Mouse (Mus musculus) adrenal gland, postnatal 36 days (tissue): ENCODE measurements around the gene Stk4. TPM values are rescaled to one million over a fixed set of nuclear protein-coding genes. Genes with fewer than 3 reads are reported as not detected.

Source experiments
- DNase-seq, 2 experiments: peaks; one replicate each; pipeline ENCODE4 v3.0.0; 2021; ENCODE audit warnings: mixed read lengths in 1 of 2
- total RNA-seq, 2 experiments: library from RNA; stranded (reverse); gene quantifications; 2 replicates each; pipeline ENCODE4 v1.2.3; 2021

Stk4 gene
- total RNA-seq, 2 experiments from 2014 or later: 27.5 to 32.4 TPM

DNA sequence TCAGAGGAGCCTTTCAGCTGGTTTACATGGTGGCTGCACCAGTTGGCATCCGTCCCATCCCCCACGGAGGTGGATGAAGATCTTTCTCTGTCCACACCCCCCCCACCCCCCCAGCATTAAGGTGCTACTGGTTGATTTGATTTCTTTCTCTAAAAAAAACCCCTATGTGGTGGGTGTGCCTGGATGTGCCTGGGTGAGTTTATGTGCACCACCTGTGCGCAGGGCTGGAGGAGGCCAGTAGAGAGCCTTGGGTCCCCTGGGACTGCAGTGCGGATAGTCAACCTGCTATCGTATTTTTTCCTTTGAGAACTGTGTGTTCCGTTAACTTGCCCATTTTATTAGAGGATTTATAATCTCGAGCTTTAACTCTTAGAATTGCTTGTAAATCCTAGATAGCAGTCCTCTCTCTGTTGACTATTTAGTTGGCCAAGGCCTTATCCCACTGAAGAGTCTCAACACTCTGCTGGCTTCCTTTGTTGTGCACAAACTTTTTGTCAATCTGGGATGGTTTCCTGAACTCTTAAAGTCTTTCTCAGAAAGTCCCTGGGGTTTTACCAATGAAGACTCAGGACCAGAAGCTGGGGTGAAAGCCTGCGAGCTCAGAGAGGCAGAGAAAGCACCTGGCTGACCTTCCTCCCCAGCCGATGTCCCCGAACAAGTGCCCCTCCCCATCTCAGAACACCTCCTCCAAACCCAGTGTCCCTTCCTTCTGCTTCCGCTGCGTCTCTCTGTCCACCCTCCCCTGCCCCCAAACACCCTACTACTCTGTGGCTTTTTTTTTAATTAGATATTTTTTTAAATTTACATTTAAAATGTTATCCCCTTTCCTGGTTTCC lies 58.7 kb downstream of the Stk4 start:
- no peak for DNase-seq

DNA sequence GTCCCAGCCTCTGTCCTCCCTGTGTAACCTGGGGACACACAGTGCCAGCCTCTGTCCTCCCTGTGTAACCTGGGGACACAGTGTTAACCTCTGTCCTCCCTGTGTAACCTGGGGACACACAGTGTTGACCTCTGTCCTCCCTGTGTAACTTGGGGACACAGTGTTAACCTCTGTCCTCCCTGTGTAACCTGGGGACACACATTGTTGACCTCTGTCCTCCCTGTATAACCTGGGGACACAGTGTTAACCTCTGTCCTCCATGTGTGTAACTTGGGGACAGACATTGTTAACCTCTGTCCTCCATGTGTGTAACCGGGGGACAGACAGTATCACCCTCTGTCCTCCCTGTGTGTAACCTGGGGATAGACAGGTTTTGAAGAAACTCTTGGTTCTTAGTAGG lies 61.5 kb downstream of the Stk4 start:
- DNase-seq: no peak

DNA sequence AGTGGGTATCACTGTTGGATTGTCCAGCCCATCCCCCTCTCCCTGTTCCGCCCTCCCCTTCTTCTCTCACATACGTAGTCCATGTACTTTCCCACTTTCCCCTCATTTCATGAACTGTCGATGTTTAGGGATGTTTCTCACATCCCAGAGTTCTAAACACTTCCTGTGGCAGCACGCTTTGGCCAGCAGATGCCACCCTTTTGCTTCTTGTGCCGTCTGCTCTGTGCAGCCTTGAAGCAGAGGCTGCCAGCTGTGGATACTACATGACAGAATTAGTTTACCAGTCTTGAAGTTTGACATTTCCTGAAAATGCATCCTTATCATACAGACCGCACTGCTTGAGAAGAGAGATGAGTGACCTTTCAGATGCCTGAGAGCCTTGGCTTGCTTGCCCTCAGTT lies 64.4 kb downstream of the Stk4 start:
- peak; percentile 60 to 70 for DNase-seq

DNA sequence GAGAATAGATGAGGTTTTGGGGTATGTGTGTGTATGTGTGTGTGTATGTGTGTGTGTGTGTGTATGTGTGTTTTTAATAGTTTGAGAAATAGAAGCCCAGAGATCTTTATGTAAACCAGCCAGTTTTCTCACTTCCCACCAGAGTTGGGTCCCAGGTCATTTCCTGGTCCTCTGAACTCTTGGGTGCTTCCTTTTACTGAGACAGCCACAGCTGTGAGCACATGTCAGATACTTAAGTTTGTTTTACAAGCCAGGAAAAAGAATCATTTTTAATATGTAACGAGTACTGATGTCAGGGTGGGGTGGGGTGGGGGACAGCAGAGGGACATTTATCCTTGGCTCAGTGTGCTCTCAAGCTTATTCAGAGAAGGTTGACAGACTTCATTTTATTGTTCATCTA lies 65.2 kb downstream of the Stk4 start:
- no peak for DNase-seq

DNA sequence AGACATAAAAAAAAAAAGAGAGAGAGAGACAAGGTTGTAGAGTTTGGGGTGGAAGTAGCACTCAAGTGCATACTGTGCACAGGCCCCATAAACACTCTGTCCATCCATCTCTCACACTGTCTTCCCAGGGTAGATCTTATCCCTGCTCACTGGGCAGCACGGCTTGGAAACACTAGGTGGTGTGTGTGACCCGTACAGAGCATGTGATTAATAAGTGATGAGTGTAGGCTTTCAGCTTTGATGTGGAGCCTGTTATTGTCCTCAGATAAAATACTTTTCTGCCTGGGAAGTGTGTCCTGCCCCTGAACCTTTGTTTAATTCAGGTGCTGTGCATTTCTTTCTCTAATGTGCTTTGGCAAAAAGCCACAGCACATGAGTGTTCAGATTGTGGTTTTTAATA lies 66.3 kb downstream of the Stk4 start:
- DNase-seq: peak; percentile 31 to 35

DNA sequence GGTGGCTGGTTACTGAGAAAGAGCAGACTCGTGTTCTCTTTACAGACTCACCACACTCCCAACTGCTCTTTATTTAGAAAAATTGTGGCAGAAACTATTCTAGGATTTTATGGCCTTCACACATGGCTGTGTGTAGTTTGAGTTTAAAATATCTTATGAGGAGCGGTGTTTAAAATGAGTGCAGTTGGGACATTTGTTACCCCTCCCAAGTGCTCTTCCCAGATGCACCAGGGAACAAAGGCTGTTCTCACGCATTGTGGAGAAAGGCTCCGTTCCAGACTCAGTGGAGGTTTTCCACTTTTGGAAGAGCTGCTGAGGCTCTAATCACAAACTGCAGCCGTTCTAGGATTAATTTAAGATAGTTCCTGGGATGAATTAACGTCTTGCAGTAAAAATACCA lies 67.6 kb downstream of the Stk4 start:
- DNase-seq: no peak

DNA sequence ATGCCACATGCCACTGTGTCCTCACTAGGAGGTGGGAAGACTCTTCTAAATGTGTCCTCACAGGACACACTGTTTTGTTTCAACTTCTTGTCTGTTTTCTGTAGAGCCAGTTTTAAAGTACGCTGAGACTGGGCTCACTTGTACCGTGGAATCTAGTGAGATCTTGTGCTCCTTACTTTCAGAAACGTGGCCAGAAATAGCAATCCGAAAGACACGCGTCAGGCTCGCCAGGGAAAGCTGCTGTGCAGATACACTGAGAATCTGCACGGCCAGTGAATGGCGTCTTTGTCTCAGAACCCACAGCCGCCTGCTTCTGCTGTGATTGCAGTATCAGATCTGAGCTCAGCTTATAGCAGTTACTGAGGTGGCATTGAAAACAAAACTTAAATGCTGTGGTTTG lies 71.9 kb downstream of the Stk4 start:
- DNase-seq: peak; percentile 27 to 48

DNA sequence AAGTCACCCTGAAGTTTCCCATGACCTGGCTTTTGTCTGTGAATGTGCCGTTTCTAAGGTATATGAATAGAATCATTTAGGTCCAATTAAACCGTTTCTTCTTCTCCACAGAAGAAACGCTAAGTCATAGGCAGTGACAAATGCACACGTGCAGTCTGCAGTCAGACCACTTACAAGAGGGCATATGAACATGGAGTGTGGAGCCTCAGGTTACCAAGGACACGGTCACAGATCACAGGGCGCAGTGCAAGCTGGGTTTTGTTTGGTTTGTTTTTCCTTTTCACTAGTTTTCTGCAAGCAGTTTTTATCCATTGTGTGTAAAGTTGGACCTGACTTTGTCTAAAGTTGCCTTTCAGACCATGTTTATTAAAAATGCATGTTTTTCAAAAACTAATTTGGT lies 73.9 kb downstream of the Stk4 start:
- peak; percentile 32 to 37 for DNase-seq

DNA sequence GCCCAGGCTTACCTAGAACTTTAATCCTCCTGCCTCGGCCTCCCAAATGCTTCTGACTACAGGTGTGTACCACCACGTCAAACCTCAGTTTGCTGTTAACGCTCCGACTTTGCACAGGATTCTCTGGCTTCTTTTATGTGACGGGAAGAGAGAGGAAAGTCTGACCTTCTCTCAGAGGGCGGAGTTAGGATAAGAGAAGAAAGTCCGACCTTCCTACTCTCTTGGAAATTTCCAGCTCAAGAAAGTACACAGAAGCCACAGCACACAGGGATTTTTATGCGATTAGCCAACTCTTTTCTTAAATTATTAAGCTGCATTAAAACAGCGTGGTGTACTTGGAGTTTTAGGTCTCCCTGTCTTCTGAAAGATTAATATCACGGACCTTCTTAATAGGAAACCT lies 74.4 kb downstream of the Stk4 start:
- peak in 1 of 2 experiments; percentile 41 for DNase-seq

DNA sequence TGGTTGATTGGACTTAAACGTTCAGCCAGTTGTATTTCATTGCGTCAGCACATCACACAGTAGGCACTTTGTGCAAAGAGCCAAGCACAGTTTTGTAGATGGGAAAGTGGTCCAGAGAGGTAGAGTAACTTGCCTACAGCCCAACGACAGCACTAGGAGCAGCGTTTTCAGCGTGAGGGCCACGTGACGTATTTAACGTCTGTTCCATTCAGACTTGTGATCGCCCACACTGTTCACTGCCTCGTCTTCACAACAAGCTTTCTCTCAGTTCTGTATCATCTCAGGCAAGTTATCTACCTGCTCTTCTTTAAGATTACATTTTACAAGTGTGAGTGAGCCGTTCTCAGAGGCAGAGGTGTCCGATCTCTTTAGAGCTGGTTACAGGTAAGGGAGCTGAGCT lies 76.4 kb downstream of the Stk4 start:
- DNase-seq: no peak

DNA sequence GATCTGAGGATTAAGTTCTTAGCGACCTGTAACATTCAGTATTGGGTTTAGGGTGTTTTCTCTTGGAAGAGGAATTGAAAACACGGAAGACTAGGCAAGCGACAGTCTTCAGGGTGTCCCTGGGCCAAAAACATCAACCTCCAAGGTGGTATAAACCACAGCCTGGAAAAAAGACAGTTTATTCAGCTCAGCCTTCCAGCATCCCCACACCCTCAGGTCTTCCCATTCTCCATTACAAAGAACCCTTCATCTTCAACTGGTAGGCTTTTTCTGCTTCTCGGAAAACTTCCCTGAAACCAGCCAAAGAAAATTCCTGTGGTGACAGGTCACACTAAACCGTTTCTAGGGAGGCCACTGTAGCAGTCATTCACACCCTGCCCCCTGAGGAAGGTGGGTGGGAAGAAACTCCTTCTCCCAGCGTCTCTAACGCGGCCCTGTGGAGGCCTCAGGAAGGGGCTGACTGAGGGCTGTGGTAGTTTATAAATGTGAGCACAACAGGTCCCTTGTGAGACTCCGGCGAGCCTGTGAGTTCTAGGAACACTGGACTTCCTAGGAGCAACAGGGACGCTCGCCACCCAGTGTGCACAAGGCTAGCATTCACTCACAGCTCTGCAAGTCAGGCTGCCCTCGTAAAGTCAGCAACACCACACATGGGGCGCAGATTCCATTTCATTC lies 80.1 kb downstream of the Stk4 start:
- DNase-seq: no peak

DNA sequence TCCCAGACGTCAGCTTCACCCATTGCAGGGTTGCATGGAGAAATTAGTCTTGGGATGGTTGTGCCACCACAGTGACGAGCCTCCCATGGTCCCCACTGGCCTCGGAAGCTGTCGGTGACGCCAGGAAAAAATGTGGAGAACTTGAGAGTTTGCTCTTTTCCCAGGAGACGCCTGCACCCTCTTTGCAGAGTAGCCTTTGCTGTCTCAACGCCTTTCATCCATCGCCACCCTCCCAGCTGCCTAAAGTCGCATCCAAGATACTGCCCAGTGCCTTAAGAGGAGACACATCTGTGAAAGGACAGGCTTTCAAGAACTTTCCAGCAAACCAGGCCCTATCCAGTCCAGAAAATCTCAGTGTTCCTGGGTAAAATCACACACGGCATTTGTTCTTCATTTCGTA lies 82.2 kb downstream of the Stk4 start:
- no peak for DNase-seq

DNA sequence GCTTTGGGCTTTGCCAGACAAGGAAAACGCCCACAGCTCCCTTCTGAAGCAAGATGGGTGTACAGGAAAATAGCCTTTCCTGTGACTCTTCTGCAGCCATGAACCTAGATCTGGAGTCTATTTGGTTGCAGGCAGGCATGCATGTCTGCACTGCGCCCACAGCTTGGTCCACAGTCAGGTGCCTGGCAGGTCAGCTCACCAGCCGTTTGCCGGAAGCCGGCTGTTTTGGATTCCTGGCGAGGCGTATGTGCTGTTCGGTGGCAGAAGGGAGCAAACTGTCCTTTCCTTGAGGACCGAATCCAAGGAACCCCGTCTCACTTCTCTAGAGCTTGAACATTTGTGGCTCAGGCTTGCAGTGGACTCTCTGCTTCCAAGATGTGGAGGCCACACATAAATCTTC lies 83.9 kb downstream of the Stk4 start:
- no peak for DNase-seq

DNA sequence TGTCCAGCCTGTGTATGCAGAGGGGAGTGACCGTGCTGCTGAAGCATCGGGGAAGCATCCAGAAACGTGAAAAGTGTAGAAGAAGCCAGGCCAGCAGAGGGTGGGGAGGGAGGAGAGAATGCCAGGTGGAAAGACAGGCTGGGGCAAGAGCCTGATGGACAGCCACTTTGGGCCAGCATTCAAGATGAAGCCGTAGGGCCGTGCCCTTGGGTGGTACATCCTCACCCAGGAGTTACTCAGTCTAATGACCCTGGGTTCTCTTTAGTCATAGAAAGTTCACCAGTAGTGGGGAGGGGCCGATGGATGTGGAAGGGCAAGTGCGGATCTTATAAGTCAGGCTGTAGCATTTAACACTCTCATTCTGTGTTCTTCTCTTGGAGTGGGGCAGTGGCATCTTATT lies 86.0 kb downstream of the Stk4 start:
- peak; percentile 44 to 53 for DNase-seq

DNA sequence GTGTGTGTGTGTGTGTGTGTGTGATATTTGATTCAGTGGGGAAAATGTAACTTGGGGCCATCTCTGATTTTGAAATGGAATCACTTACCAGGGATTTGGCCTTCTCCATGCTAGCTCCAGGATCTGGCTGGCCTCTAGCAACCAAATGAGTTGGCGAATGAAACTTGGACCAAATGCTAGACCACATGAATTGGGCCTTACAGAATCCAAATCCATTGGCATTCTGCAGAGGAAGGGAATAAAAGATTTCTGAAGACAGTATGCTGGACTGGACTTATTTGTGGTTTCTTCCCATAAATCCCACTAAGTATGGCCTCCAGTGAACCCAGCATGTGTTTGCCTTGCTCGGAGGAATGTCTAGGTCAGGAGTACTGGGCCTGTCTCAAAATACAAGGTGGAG lies 88.7 kb downstream of the Stk4 start:
- DNase-seq: no peak

DNA sequence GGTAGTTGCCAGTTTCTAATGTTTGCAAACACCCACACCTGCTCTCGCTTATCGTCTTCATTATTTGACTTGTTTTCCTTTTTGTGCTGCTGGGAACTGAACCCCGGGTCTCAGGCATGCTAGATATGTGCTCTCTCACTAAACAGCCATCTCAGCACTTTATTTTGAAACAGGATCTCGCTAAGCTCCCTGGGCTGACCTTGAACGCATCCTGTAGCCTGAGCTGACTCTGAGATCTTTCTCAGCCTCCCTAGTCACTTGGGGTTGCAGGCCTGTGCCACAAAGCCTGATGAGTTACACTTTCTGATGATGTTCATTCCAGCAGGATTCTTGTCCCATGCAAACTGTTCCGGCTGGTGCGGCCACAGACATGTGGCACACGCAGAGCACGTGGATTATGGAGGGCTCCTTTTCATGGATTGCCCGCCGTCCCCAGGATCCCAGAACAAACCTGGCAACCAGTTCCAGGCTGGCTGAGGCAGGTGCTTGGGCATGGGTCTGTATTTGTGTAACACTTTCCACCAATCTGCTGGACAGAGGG lies 91.5 kb downstream of the Stk4 start:
- peak in 1 of 2 experiments; percentile 36 for DNase-seq

DNA sequence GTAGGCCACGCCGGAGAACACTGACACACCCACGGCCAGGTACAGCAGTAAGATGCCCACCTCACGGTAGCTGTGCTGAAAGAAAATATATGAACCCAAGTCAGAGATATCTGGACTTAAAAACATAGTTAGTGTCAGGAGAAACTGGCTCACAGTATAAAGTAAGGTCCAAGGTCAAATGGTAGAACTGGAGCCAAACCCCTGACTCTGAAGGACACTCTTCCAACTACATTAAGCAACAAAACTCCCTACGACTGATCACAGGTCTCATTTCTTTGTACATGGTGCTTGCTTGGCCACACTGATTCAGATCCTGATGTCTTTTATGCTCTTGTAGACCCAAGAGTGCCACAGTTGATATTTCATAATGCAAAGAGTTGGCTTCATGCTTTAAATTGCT lies 94.8 kb downstream of the Stk4 start:
- peak; percentile 40 to 44 for DNase-seq

DNA sequence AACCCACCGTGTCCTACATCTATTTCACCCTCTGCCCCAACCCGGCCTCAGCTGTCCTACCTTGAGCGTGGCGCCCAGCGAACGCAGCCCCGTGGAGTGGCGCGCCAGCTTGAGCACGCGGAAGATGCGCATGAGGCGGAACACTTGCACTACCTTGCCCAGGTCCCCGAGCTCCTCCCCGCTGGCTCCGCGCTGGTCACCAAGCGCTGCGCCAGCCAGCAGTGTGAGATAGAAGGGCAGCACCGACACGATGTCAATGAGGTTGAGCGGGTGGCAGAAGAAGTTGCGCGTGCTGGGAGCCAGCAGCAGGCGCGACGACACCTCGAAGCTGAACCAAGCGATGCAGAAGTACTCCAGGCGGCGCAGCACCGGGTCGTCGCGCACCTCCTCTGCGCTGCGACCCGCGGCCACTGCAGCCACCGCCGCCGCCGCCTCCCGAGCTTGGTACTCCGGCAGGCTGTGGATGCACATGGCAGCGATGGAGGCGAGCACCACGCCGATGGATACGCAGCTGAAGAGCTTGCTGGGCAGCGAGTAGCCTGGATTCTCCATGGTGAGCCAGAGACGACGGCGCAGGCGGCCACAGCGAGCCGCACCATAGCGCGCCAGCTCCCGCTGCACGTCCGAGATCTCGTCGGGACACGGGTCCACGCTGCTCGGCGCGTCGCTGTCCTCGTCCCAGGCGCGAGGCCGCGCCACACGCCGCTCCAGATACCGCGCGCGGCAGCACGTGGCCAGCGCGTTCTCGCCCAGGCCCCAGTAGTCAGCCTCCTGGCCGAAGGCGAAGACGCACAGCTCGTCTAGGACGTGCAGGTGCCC lies 97.8 kb downstream of the Stk4 start:
- DNase-seq: no peak

DNA sequence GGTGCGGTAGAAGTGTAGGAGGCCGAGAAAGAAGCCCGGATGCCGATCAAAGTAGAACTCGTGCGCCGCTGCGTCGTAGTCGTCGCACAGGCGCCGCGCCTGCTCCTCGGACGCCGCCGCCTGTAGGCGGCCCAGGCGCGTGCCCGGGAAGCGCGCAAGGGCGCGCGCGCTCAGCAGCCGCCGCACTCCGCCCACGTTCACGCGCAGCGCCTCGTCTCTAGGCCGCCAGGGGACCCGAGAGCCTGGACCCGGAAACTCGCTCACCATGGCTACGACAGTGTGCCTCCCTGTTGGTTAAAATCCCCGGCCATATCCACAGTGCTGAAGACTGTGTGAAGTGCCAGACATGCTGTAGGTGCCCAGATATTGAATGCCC lies 98.4 kb downstream of the Stk4 start:
- no peak for DNase-seq

DNA sequence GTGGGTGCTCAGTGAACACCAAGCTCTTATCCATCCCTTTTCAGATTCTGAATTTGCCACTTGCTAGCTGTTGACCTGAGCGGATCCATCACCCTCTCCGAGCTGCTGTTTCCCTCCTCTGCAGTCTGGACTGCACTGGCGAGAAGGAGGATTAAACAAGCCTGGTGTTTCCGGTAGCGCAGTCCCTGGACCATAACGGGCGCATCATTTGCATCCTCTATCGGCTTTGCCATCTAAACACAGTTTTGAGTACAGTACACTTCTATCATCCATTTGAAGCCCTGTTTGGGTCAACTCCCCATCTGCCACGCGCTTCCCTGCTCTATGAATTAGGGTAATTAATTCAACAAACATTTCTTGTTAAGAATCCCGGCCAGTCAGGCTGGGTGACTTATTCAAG lies 100.2 kb downstream of the Stk4 start:
- no peak for DNase-seq

DNA sequence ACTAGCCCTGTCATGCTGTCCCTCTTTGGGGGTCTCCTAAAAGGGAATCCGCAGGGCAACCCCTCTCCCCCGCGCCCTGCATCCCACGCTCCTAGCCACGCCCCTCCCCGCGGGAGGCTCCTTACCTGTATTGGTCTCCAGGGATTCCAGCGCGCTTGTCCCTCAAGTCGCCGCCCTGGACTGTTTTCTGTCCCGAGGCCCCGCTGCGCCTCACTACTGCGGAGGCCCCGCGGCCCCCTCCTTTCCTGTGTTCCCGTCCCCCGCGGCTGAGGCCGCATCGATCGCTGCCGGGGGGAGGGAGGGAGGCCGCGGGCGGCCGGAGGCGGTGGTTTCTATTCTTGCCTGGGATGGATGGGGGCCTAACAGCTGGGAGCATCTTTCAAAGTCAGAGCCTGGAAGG lies 100.8 kb downstream of the Stk4 start, which contains the start of gene Kcns1:
Gene Kcns1, minus strand, starts transcription at position 212 of the 400 bp plus-strand sequence.
- no peak for DNase-seq

DNA sequence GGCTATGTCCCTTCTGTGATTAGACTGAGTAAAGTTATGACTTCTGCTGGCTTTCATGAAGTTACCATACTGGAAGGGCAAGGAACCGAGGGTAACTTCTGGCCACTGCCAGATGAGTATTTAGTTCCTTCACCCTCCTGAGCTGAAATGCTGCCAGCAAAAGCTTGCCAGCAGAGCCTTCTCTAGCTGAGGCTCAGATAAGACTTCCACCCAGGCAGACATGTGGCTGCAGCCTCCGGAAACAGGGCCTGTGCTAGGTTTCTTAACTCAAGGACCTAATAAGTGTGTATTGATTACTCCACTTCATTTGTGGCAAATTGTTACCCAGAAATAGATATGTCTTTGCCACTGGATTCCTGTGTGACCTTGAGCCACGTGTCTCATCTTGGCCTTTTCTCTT lies 103.3 kb downstream of the Stk4 start:
- DNase-seq: peak; percentile 36 to 46
